ENCODE assay signal across 18 mouse cellular contexts in genomic region chr19:36213461-36213860, GRCm38 (mm10).
DNase-seq lines count a peak whose midpoint lies in the region; ATAC-seq and TF ChIP-seq lines count a peak whose summit lies in the region.
"Had no signal": no experiment of that assay in that cellular context is flagged by ENCODE, and none has a peak within 500 bp of the region (broad histone marks: within the 10 kb centered on the region; RNA-seq: fewer than 3 reads in every experiment).

No protein-coding gene starts in this region.

- no peak for ATAC-seq in forebrain, embryonic 11.5 days (replicated peaks; ENCODE audit: low FRiP score)
- no peak for ATAC-seq in forebrain, embryonic 12.5 days (ENCODE audit: low FRiP score)
- ATAC-seq in forebrain, embryonic 14.5 days: no peak
- no peak for ATAC-seq in hindbrain, postnatal 0 days
- no peak for ATAC-seq in megakaryocyte-erythroid progenitor cell, adult 5-6 weeks (replicated peaks; ENCODE audit: low FRiP score, low TSS enrichment, poor library complexity, severe bottlenecking)
- ATAC-seq: liver, embryonic 12.5 days; lung, postnatal 0 days had no signal

- DNase-seq in forebrain, embryonic 11.5 days (ENCODE audit: low spot score): no peak
- peak; percentile 38 to 44 for DNase-seq in left cerebral cortex, postnatal 14 days (ENCODE audit: low spot score in 2 of 2)
- DNase-seq in left cerebral cortex, postnatal 4 days: no peak
- peak; percentile 52 for DNase-seq in forebrain, embryonic 14.5 days (ENCODE audit: low spot score)
- peak; percentile 59 for DNase-seq in hindbrain, postnatal 0 days (ENCODE audit: low spot score)
- DNase-seq in adrenal gland, adult 8-10 months: no peak
- DNase-seq: adrenal gland, adult 2 months; cerebellum, adult 9-11 months; kidney, adult 8-10 months; kidney, postnatal 4 days; spleen, adult 18-20 months; thymus, postnatal 4 days had no signal

- no peak for TF ChIP-seq CTCF in hindbrain, postnatal 0 days (IDR thresholded peaks at IDR 0.05; ENCODE audit: low read depth)

- H3K27me3 ChIP-seq in forebrain, embryonic 11.5 days (ENCODE audit: control insufficient read depth, insufficient read depth, low read length): no peaks in the 10 kb centered on the region
- no peaks in the 10 kb centered on the region for H3K27me3 ChIP-seq in forebrain, embryonic 12.5 days
- H3K27me3 ChIP-seq in forebrain, embryonic 14.5 days (replicated peaks; ENCODE audit: control insufficient read depth, insufficient read depth, low read length): no peaks in the 10 kb centered on the region
- H3K27me3 ChIP-seq in hindbrain, postnatal 0 days (ENCODE audit: insufficient read depth, low read length): no peaks in the 10 kb centered on the region
- H3K27me3 ChIP-seq: embryonic facial prominence, embryonic 13.5 days; liver, embryonic 12.5 days; neural tube, embryonic 12.5 days had no signal

- H3K27ac ChIP-seq in forebrain, embryonic 11.5 days (ENCODE audit: low read depth, low read length): peak overlapping the region; percentile 25; the same call in 1 of the 2 replicates
- H3K27ac ChIP-seq in forebrain, embryonic 12.5 days: no peak overlapping the region
- H3K27ac ChIP-seq in forebrain, embryonic 14.5 days (ENCODE audit: low read depth, low read length): no peak overlapping the region
- H3K27ac ChIP-seq in hindbrain, postnatal 0 days: no peak overlapping the region
- H3K27ac ChIP-seq: liver, embryonic 12.5 days; neural tube, embryonic 12.5 days had no signal

- H3K4me1 ChIP-seq in forebrain, embryonic 11.5 days (replicated peaks; ENCODE audit: control insufficient read depth, insufficient read depth, low read length): peaks cover 10% of the 10 kb centered on the region; the same call in 1 of the 2 replicates
- H3K4me1 ChIP-seq in forebrain, embryonic 12.5 days: peaks cover 24% of the 10 kb centered on the region
- peaks cover 18% of the 10 kb centered on the region for H3K4me1 ChIP-seq in forebrain, embryonic 14.5 days (ENCODE audit: control insufficient read depth, insufficient read depth, low read length)
- H3K4me1 ChIP-seq in hindbrain, postnatal 0 days (ENCODE audit: insufficient read depth, low read length): peaks cover 7% of the 10 kb centered on the region; the same call in 1 of the 2 replicates
- H3K4me1 ChIP-seq: liver, embryonic 12.5 days had no signal

- H3K36me3 ChIP-seq in forebrain, embryonic 11.5 days (ENCODE audit: control insufficient read depth, insufficient read depth, low read length): no peaks in the 10 kb centered on the region
- H3K36me3 ChIP-seq in forebrain, embryonic 12.5 days (replicated peaks): no peaks in the 10 kb centered on the region
- no peaks in the 10 kb centered on the region for H3K36me3 ChIP-seq in forebrain, embryonic 14.5 days (ENCODE audit: control insufficient read depth, insufficient read depth, low read length)
- no peaks in the 10 kb centered on the region for H3K36me3 ChIP-seq in hindbrain, postnatal 0 days (ENCODE audit: insufficient read depth, low read length)
- H3K36me3 ChIP-seq: embryonic facial prominence, embryonic 13.5 days; liver, embryonic 12.5 days; neural tube, embryonic 12.5 days had no signal

- intact Hi-C loops in left cerebral cortex, postnatal 14 days (cut with DNase I): no loop called here
- intact Hi-C loops in left cerebral cortex, postnatal 4 days (cut with DNase I): no loop called here

- 35% methylated on average over 8 of the region's 8 CpGs for WGBS in forebrain, embryonic 11.5 days
- WGBS in forebrain, embryonic 12.5 days: 18% methylated on average over 8 of the region's 8 CpGs
- WGBS in forebrain, embryonic 14.5 days: 9% methylated on average over 8 of the region's 8 CpGs
- 19% methylated on average over 8 of the region's 8 CpGs for WGBS in hindbrain, postnatal 0 days

- no peak overlapping the region for H3K4me2 ChIP-seq in forebrain, embryonic 11.5 days (ENCODE audit: low read depth, low read length, severe bottlenecking)
- H3K4me2 ChIP-seq in forebrain, embryonic 12.5 days: no peak overlapping the region
- no peak overlapping the region for H3K4me2 ChIP-seq in forebrain, embryonic 14.5 days (ENCODE audit: low read length)
- no peak overlapping the region for H3K4me2 ChIP-seq in hindbrain, postnatal 0 days (ENCODE audit: low read depth, low read length)
- H3K4me2 ChIP-seq: liver, embryonic 12.5 days had no signal

- no peak overlapping the region for H3K4me3 ChIP-seq in forebrain, embryonic 11.5 days (ENCODE audit: low read depth, low read length)
- no peak overlapping the region for H3K4me3 ChIP-seq in forebrain, embryonic 12.5 days (replicated peaks)
- no peak overlapping the region for H3K4me3 ChIP-seq in forebrain, embryonic 14.5 days (ENCODE audit: low read depth, low read length)
- no peak overlapping the region for H3K4me3 ChIP-seq in hindbrain, postnatal 0 days (ENCODE audit: low read length)
- H3K4me3 ChIP-seq: embryonic facial prominence, embryonic 13.5 days; liver, embryonic 12.5 days; neural tube, embryonic 12.5 days had no signal

- no peaks in the 10 kb centered on the region for H3K9me3 ChIP-seq in forebrain, embryonic 11.5 days (ENCODE audit: control insufficient read depth, low read length)
- no peaks in the 10 kb centered on the region for H3K9me3 ChIP-seq in forebrain, embryonic 12.5 days
- no peaks in the 10 kb centered on the region for H3K9me3 ChIP-seq in forebrain, embryonic 14.5 days (replicated peaks; ENCODE audit: control insufficient read depth, low read length)
- no peaks in the 10 kb centered on the region for H3K9me3 ChIP-seq in hindbrain, postnatal 0 days (ENCODE audit: low read length)
- H3K9me3 ChIP-seq: embryonic facial prominence, embryonic 13.5 days; liver, embryonic 12.5 days; neural tube, embryonic 12.5 days had no signal

- no peak overlapping the region for H3K9ac ChIP-seq in forebrain, embryonic 11.5 days (ENCODE audit: low read length)
- no peak overlapping the region for H3K9ac ChIP-seq in forebrain, embryonic 12.5 days
- H3K9ac ChIP-seq in forebrain, embryonic 14.5 days (ENCODE audit: low read length): no peak overlapping the region
- H3K9ac ChIP-seq in hindbrain, postnatal 0 days (replicated peaks; ENCODE audit: low read length): no peak overlapping the region
- H3K9ac ChIP-seq: embryonic facial prominence, embryonic 13.5 days; liver, embryonic 12.5 days; neural tube, embryonic 12.5 days had no signal

Comparison
In these comparisons a context has a peak if more than half of its experiments do, and no peak if none do; other contexts are left out.
1. DNase-seq: peak in left cerebral cortex, postnatal 14 days (2 of 2), forebrain, embryonic 14.5 days (single experiment) and hindbrain, postnatal 0 days (single experiment); none in forebrain, embryonic 11.5 days (single experiment), left cerebral cortex, postnatal 4 days (single experiment) and adrenal gland, adult 8-10 months (single experiment).